In genomic region chr15:79074913-79075532, GRCm38 (mm10) we compare ENCODE assay signal across 8 mouse cellular contexts. TPM values are rescaled to one million over a fixed set of nuclear protein-coding genes. Genes with fewer than 3 reads are reported as not detected.
A peak's percentile ranks its signal among the peaks of the same experiment; 100 is the strongest.
DNase-seq lines count a peak whose midpoint lies in the region; ATAC-seq lines count a peak whose summit lies in the region.

TSS of gene Eif3l (plus strand) at chr15:79075179.

- peaks cover 17% of the 10 kb centered on the region for H3K4me1 ChIP-seq in hindbrain, embryonic 16.5 days (ENCODE audit: control insufficient read depth, insufficient read depth, low read depth, low read length)
- peaks cover 47% of the 10 kb centered on the region for H3K4me1 ChIP-seq in megakaryocyte, embryonic 14.5 days

- H3K27me3 ChIP-seq in hindbrain, embryonic 16.5 days (replicated peaks; ENCODE audit: control insufficient read depth, insufficient read depth, low read length) = no peaks in the 10 kb centered on the region
- H3K27me3 ChIP-seq in megakaryocyte, embryonic 14.5 days (replicated peaks) = peaks cover 1% of the 10 kb centered on the region

- no peaks in the 10 kb centered on the region for H3K9me3 ChIP-seq in hindbrain, embryonic 16.5 days (ENCODE audit: control insufficient read depth, low read length)
- H3K9me3 ChIP-seq in megakaryocyte, embryonic 14.5 days = no peaks in the 10 kb centered on the region

- peak; percentile 93 for ATAC-seq in hindbrain, embryonic 16.5 days

- peaks cover 28% of the 10 kb centered on the region for H3K36me3 ChIP-seq in hindbrain, embryonic 16.5 days (ENCODE audit: control insufficient read depth, insufficient read depth, low read length)
- H3K36me3 ChIP-seq in megakaryocyte, embryonic 14.5 days (replicated peaks; ENCODE audit: low read length) = peaks cover 39% of the 10 kb centered on the region

- WGBS in hindbrain, embryonic 16.5 days = under 1% methylated on average over 49 of the region's 49 CpGs

- peak within 1 kb of the TSS; percentile 67 for H3K4me3 ChIP-seq in hindbrain, embryonic 16.5 days (ENCODE audit: low read length)
- peak within 1 kb of the TSS; percentile 97 for H3K4me3 ChIP-seq in megakaryocyte, embryonic 14.5 days (replicated peaks)

- peak within 1 kb of the TSS; percentile 69 for H3K27ac ChIP-seq in hindbrain, embryonic 16.5 days (ENCODE audit: low read depth, low read length)

- peak within 1 kb of the TSS; percentile 84 for H3K9ac ChIP-seq in hindbrain, embryonic 16.5 days (ENCODE audit: low read depth, low read length)

- DNase-seq in WW6 (ENCODE audit: low read depth, low spot score) = peak; percentile 73
- peak; percentile 83 to 86 for DNase-seq in cerebellum, postnatal 36 days
- DNase-seq in gastrocnemius, adult 18-20 months (ENCODE audit: low spot score) = peak; percentile 90
- peak; percentile 66 to 83 for DNase-seq in left cerebral cortex, adult 8-10 months (ENCODE audit: low spot score in 2 of 2)
- peak; percentile 93 to 94 for DNase-seq in right cerebral cortex, postnatal 10 days (ENCODE audit: low spot score in 2 of 2)
- DNase-seq in urinary bladder, postnatal 25 days (ENCODE audit: low spot score) = peak; percentile 86

- H3K4me2 ChIP-seq in hindbrain, embryonic 16.5 days (ENCODE audit: low read length) = peak within 1 kb of the TSS; percentile 91

RNA-seq across cellular contexts. Expression of gene Eif3l, which starts in this region (rescaled TPM):
- 10 to 100 TPM; 52.6 to 54.1 TPM for total RNA-seq in gastrocnemius, adult 18-20 months (2021)
- polyA plus RNA-seq in hindbrain, embryonic 16.5 days (2015; fragmentation: Nextera tagmentation; extraction: Ambion mirVana) = 174 and 177 TPM in 2 replicates
- 10 to 100 TPM; 73.8 to 77.0 (median 75.3) TPM for total RNA-seq in left cerebral cortex, adult 8-10 months (2022)
- polyA plus RNA-seq in megakaryocyte, embryonic 14.5 days (2012; ENCODE audit: insufficient read depth, low replicate concordance) = 9.1 and 10.8 TPM in 2 replicates

Comparison
In these comparisons a context has a peak if more than half of its experiments do, and no peak if none do; other contexts are left out.
1. Peak in every context shown above with its lines: DNase-seq, ATAC-seq, H3K4me3 ChIP-seq and H3K27ac ChIP-seq.
2. RNA of gene Eif3l (polyA plus RNA-seq): 174 to 177 TPM in hindbrain, embryonic 16.5 days; 9.1 to 10.8 TPM in megakaryocyte, embryonic 14.5 days; every median in the first group is over 10 times any median in the second.